In genomic region chr1:142867024-142867700, GRCm38 (mm10) we compare ENCODE assay signal across 18 mouse cellular contexts.
DNase-seq lines count a peak whose midpoint lies in the region.
"Had no signal": no experiment of that assay in that cellular context is flagged by ENCODE, and none has a peak within 500 bp of the region (broad histone marks: within the 10 kb centered on the region; RNA-seq: fewer than 3 reads in every experiment).

No protein-coding gene starts in this region.

- WGBS in large intestine, adult 2 months = 30% methylated on average over 4 of the region's 4 CpGs

- peak; percentile 3 for DNase-seq in lung, adult 18-20 months
- no peak for DNase-seq in lung, postnatal 10 days
- DNase-seq in urinary bladder, postnatal 36 days (ENCODE audit: low spot score in 2 of 2) = peak; percentile 2 to 3
- DNase-seq in urinary bladder, adult 18-20 months (ENCODE audit: low spot score in 2 of 2) = no peak
- peak; percentile 6 for DNase-seq in large intestine, adult 2 months (ENCODE audit: low read depth, low spot score)
- DNase-seq in gastrocnemius, adult 8-10 months (ENCODE audit: low spot score in 2 of 2) = no peak
- DNase-seq in thymus, postnatal 36 days = no peak
- DNase-seq: adrenal gland, adult 8-10 months; cerebellum, adult 2 months; cerebellum, postnatal 36 days; embryo, embryonic 11 days; gastrocnemius, adult 2 months; heart, postnatal 14 days; kidney, adult 2 months; kidney, postnatal 10 days; liver, embryonic 13.5 days; lung, adult 2 months; right cerebral cortex, postnatal 25 days had no signal

Comparison
In these comparisons a context has a peak if more than half of its experiments do, and no peak if none do; other contexts are left out.
1. DNase-seq: peak in lung, adult 18-20 months (2 of 2), urinary bladder, postnatal 36 days (2 of 2) and large intestine, adult 2 months (single experiment); none in lung, postnatal 10 days (single experiment), urinary bladder, adult 18-20 months (0 of 2), gastrocnemius, adult 8-10 months (0 of 2) and thymus, postnatal 36 days (0 of 2).